Mouse (Mus musculus) urinary bladder, postnatal 4 days (tissue): ENCODE measurements around the gene Sord.

Source experiments
- DNase-seq, 2 experiments: peaks; one replicate each; pipeline ENCODE4 v3.0.0; 2021 to 2022; ENCODE audit warnings: low spot score in 2 of 2

Gene Sord

GRCm38 (mm10) chr2:122240735-122241134, 6.2 kb downstream of the Sord start:
- no peak for DNase-seq

GRCm38 (mm10) chr2:122241226-122241625, 6.7 kb downstream of the Sord start:
- DNase-seq, result no peak

GRCm38 (mm10) chr2:122241935-122242334, 7.4 kb downstream of the Sord start:
- no peak for DNase-seq

GRCm38 (mm10) chr2:122243671-122244131, 9.2 kb downstream of the Sord start:
- peak; percentile 59 to 71 for DNase-seq

- DNase-seq, result no peak
Measured at GRCm38 (mm10) chr2:122247786-122248185, 13.2 kb downstream of the Sord start.

- no peak for DNase-seq
Measured at GRCm38 (mm10) chr2:122255997-122256396, 21.4 kb downstream of the Sord start.

- no peak for DNase-seq
Measured at GRCm38 (mm10) chr2:122260729-122261128, 26.2 kb downstream of the Sord start.

- no peak for DNase-seq
Measured at GRCm38 (mm10) chr2:122264690-122265089, 30.1 kb downstream of the Sord start.

- no peak for DNase-seq
Measured at GRCm38 (mm10) chr2:122266407-122267193, 32.1 kb downstream of the Sord start.

- no peak for DNase-seq
Measured at GRCm38 (mm10) chr2:122278769-122279168, 44.2 kb downstream of the Sord start.

- DNase-seq, result no peak
Measured at GRCm38 (mm10) chr2:122284091-122284490, 49.5 kb downstream of the Sord start.

GRCm38 (mm10) chr2:122286137-122286536, 51.6 kb downstream of the Sord start:
- no peak for DNase-seq

GRCm38 (mm10) chr2:122294916-122295315, 60.4 kb downstream of the Sord start:
- DNase-seq, result no peak

- no peak for DNase-seq
Measured at GRCm38 (mm10) chr2:122297271-122298095, 62.9 kb downstream of the Sord start.

- no peak for DNase-seq
Measured at GRCm38 (mm10) chr2:122298096-122298499, 63.5 kb downstream of the Sord start, which contains the start of gene Duox2. Duox2 (minus strand) TSS chr2:122298449.

- DNase-seq, result no peak
Measured at GRCm38 (mm10) chr2:122298596-122299490, 64.3 kb downstream of the Sord start, which contains the start of gene Duoxa2. Duoxa2 (plus strand) TSS chr2:122298900.

GRCm38 (mm10) chr2:122299911-122300655, 65.5 kb downstream of the Sord start:
- no peak for DNase-seq

- no peak for DNase-seq
Measured at GRCm38 (mm10) chr2:122300656-122301020, 66.1 kb downstream of the Sord start.

- no peak for DNase-seq
Measured at GRCm38 (mm10) chr2:122301081-122301920, 66.8 kb downstream of the Sord start.
